Mouse (Mus musculus) ES-E14 (cell line): ENCODE data around the gene Nr1d2. TPM values are rescaled to one million over a fixed set of nuclear protein-coding genes. Genes with fewer than 3 reads are reported as not detected.
A peak's percentile ranks its signal among the peaks of the same experiment; 100 is the strongest.
"Not testable (repeated sequence)": the region's sequence is repeated elsewhere in the genome, so short reads cannot be mapped to it uniquely, and the experiment has no call there.

Source experiments
- DNase-seq: peaks from one replicate; pipeline ENCODE4 v3.0.0-alpha.2; 2013; ENCODE audit warnings: low read depth, low spot score
- H3K27ac ChIP-seq: 2 replicates; pipeline ENCODE4 v1.5.1; 2012; ENCODE audit warnings: low read depth, mild to moderate bottlenecking, low read length, moderate library complexity, mixed read lengths; ENCODE audit not compliant: poor library complexity, insufficient read depth, severe bottlenecking
- H3K36me3 ChIP-seq: 2 replicates; pipeline ENCODE4 v1.6.1; 2012; ENCODE audit warnings: mild to moderate bottlenecking, low read length, moderate library complexity, mixed read lengths; ENCODE audit not compliant: control insufficient read depth, poor library complexity, insufficient read depth, severe bottlenecking
- H3K4me1 ChIP-seq, 2 experiments: fragments of 150-350 bp in 1 of 2; sonication (generic) in 1 of 2; 2 replicates each; pipeline ENCODE4 v1.6.1; 2012; ENCODE audit warnings: low read length in 2 of 2, mild to moderate bottlenecking in 1 of 2, mixed read lengths in 1 of 2; ENCODE audit not compliant: control insufficient read depth in 2 of 2, insufficient read depth in 2 of 2, poor library complexity in 1 of 2
- H3K4me3 ChIP-seq, 2 experiments: fragments of 150-350 bp in 1 of 2; sonication (generic) in 1 of 2; 2 replicates each; pipeline ENCODE4 v1.5.1; 2012; ENCODE audit warnings: low read length in 2 of 2, low read depth in 1 of 2, mild to moderate bottlenecking in 1 of 2, mixed read lengths in 1 of 2; ENCODE audit not compliant: insufficient read depth in 1 of 2, poor library complexity in 1 of 2, severe bottlenecking in 1 of 2
- H3K9ac ChIP-seq: 2 replicates; pipeline ENCODE4 v1.6.1; 2012; ENCODE audit warnings: low read depth, mild to moderate bottlenecking, low read length, mixed read lengths; ENCODE audit not compliant: poor library complexity, insufficient read depth, severe bottlenecking
- H3K9me3 ChIP-seq: fragments of 150-350 bp; sonication (generic); 2 replicates; pipeline ENCODE4 v1.6.1; 2012; ENCODE audit warnings: low read depth, mild to moderate bottlenecking, low read length; ENCODE audit not compliant: control insufficient read depth, insufficient read depth
- CHD2 ChIP-seq: IDR thresholded peaks from 2 replicates; pipeline ENCODE4 v1.6.1; 2014; ENCODE audit warnings: mild to moderate bottlenecking, low read depth, low read length, inconsistent platforms
- HCFC1 ChIP-seq: IDR thresholded peaks from 2 replicates; pipeline ENCODE4 v1.6.1; 2012; ENCODE audit warnings: low read length, inconsistent platforms, borderline replicate concordance; ENCODE audit not compliant: insufficient read depth
- MAFK ChIP-seq: IDR thresholded peaks from 2 replicates; pipeline ENCODE4 v1.6.1; 2014; ENCODE audit warnings: mild to moderate bottlenecking, low read depth, low read length, inconsistent platforms; ENCODE audit not compliant: insufficient read depth
- ZC3H11A ChIP-seq: IDR thresholded peaks from 2 replicates; pipeline ENCODE4 v1.6.1; 2012; ENCODE audit warnings: low read depth, mild to moderate bottlenecking, inconsistent platforms, low read length, borderline replicate concordance
- ZNF384 ChIP-seq: IDR thresholded peaks from 2 replicates; pipeline ENCODE4 v1.6.1; 2012; ENCODE audit warnings: low read depth, low read length, inconsistent platforms
- in situ Hi-C, 2 experiments: fragments of 600-800 bp; cut with MboI; formaldehyde crosslinking; loops; one replicate each; pipeline ENCODE4 v1.15.1; 2025; ENCODE audit warnings: low sequenced_read_pairs in 2 of 2, inconsistent platforms in 1 of 2; ENCODE audit not compliant: unreplicated experiment in 2 of 2
- total RNA-seq: library from RNA; depleted of rRNA; stranded (reverse); fragments of 300-350 nt; gene quantifications from 2 replicates; pipeline ENCODE4 v1.2.3, GENCODE M21; 2012

Nr1d2 gene
- total RNA-seq, 1 experiment, result 18.7 TPM

GRCm38 (mm10) chr14:18237381-18237780, 1.5 kb downstream of the Nr1d2 start:
- in situ Hi-C loops, result no loop called here
- Histone ChIP-seq H3K4me3 (peak overlapping the region in 1 of 2 experiments; percentile 87; a peak in 2 of 4 replicates), H3K27ac (no peak overlapping the region)

DNA sequence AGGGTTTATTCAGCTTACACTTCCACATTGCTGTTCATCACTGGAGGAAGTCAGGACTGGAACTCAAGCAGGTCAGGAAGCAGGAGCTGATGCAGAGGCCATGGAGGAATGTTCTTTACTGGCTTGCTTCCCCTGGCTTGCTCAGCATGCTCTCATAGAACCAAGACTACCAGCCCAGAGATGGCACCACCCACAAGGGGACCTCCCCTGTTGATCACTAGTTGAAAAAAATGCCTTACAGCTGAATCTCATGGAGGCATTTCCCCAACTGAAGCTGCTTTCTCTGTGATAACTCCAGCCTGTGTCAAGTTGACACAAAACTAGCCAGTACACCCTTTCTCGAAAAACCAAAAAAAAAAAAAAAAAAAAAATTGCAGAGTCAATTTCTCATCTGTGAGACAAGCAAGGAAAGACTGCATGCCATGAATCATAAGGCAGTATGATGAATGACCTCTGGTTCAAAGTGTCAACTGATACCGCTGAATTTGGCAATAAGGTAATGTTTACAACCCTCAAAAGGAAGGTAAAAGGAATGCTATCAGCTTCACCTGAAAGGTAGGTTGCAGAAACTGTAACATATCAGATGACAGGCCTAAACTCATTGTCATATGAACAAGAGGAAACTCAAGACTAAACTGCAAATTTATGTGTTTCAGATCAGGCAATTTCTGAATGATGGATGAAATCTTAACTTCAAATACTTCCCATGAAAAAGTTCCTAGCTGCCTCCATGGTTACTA, 2.3 kb downstream of the Nr1d2 start:
- H3K27ac ChIP-seq, H3K9ac ChIP-seq, H3K9me3 ChIP-seq, DNase-seq, in situ Hi-C loops, H3K4me3 ChIP-seq, H3K36me3 ChIP-seq, H3K4me1 ChIP-seq: not testable (repeated sequence)

More at GRCm38 (mm10) chr14:18237381-18237780, 1.5 kb downstream of the Nr1d2 start:
- TF ChIP-seq MAFK, result no peak
- TF ChIP-seq ZC3H11A, result no peak
- no peak for TF ChIP-seq ZNF384
- TF ChIP-seq HCFC1, result no peak
- no peak for TF ChIP-seq CHD2
- DNase-seq, result no peak
- Histone ChIP-seq H3K36me3 (no peaks in the 10 kb centered on the region), H3K9me3 (no peaks in the 10 kb centered on the region), H3K9ac (no peak overlapping the region), H3K4me1 (no peaks in the 10 kb centered on the region; a peak in 2 of 4 replicates)

GRCm38 (mm10) chr14:18233981-18234960, 4.7 kb downstream of the Nr1d2 start:
- Histone ChIP-seq H3K4me3 (no peak overlapping the region), H3K4me1 (no peaks in the 10 kb centered on the region; a peak in 1 of 4 replicates), H3K9me3 (no peaks in the 10 kb centered on the region), H3K9ac (no peak overlapping the region), H3K36me3 (no peaks in the 10 kb centered on the region), H3K27ac (no peak overlapping the region)
- no peak for TF ChIP-seq HCFC1
- TF ChIP-seq ZNF384, result no peak
- no peak for TF ChIP-seq ZC3H11A
- TF ChIP-seq CHD2, result no peak
- TF ChIP-seq MAFK, result no peak
- DNase-seq, result no peak
- in situ Hi-C loops, result no loop called here

DNA sequence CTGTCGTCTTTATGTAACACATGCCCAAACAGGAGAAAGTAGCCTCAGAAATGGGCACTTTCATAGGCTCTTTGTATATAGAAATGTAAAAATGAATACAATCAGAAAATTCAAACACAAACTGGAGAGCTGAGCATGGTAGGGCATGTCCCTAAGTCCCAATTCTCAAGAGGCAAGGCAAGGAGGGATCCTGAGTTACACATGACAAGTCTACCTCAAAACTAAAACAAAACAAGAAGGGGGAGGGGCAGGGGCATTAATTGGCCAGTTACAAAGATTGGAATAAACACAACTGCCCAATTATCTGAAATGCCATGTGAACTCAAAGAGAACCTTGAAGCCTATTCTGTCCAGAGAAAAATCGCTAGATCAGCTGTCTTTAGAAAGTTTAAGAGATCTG, 5.9 kb downstream of the Nr1d2 start:
- no peak overlapping the region for H3K27ac ChIP-seq
- TF ChIP-seq ZC3H11A (no peak), ZNF384 (no peak), CHD2 (no peak), HCFC1 (no peak), MAFK (no peak)
- in situ Hi-C loops, result no loop called here
- H3K4me3 ChIP-seq, result no peak overlapping the region
- H3K36me3 ChIP-seq, result no peaks in the 10 kb centered on the region
- no peaks in the 10 kb centered on the region; a peak in 1 of 4 replicates for H3K4me1 ChIP-seq
- no peak for DNase-seq
- no peaks in the 10 kb centered on the region for H3K9me3 ChIP-seq
- H3K9ac ChIP-seq, result no peak overlapping the region

DNA sequence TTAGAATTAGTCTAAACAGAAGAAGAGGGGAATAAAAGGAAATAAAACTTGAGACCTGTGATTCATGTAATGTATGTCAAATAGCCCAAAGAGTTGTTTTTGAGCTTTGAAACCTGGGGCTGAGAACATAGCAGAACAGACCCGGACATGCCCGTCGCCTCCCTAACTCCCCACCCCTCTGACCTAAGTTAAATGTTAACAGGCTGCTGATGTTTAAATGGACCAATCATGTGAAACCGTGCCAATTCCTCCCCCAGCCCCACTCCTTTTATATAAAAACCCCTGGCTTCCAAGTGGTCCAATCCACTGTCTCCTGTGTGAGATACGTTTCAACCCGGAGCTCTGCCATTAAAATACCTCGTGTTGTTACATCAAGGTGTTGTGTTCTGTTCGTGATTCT, 7.1 kb downstream of the Nr1d2 start:
- not testable (repeated sequence) for DNase-seq

DNA sequence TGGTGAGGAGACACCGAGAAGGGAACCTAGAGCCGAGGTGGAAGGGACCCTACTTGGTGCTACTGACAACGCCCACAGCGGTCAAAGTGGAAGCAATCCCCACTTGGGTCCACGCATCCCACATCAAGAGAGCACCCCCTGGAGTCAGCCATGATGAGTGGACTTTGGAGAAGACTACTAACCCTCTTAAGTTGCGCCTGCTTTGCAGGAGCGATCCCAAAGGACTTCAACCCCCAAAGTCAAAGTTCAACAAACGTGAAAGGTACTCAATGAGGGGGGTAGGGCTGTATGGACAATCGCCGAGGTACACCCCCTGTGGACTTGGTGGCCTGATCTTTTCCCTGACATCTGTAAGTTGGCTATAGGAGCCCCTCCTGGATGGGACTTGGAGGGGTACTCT, 9.2 kb downstream of the Nr1d2 start:
- H3K9ac ChIP-seq, H3K36me3 ChIP-seq, H3K4me1 ChIP-seq, DNase-seq, H3K27ac ChIP-seq, in situ Hi-C loops, H3K4me3 ChIP-seq, H3K9me3 ChIP-seq: not testable (repeated sequence)

More for the DNA sequence above, 7.1 kb downstream of the Nr1d2 start:
- in situ Hi-C loops, H3K27ac ChIP-seq, H3K9me3 ChIP-seq, H3K36me3 ChIP-seq, H3K9ac ChIP-seq, H3K4me1 ChIP-seq, H3K4me3 ChIP-seq: not testable (repeated sequence)

DNA sequence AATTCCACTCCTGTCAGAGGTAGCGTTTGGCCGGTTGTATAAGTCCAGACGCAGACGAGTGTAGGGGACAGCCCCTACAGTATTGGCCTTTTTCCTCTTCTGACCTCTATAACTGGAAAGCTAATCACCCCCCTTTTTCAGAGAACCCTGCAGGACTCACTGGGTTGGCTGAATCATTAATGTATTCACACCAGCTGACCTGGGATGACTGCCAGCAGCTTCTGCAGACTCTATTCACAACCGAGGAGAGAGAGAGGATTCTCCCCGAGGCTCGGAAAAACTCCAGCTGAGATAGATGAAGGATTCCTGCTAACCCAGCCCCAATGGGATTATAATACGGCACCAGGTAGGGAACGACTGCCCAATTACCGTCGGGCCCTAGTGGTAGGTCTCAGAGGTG, 12.7 kb downstream of the Nr1d2 start:
- H3K9ac ChIP-seq, H3K4me1 ChIP-seq, in situ Hi-C loops, DNase-seq, H3K36me3 ChIP-seq, H3K4me3 ChIP-seq, H3K27ac ChIP-seq, H3K9me3 ChIP-seq: not testable (repeated sequence)
